Mouse (Mus musculus) thymus, adult 2 months (tissue): ENCODE data around the gene Flot2.

Source experiments
- CTCF ChIP-seq: fragments of 200-500 bp; IDR thresholded peaks from 2 replicates; pipeline ENCODE4 v1.5.1; 2012; ENCODE audit warnings: mild to moderate bottlenecking, control low read depth, low read length, moderate library complexity, borderline replicate concordance; ENCODE audit not compliant: control insufficient read depth, poor library complexity, insufficient read depth; ENCODE audit errors: extremely low read depth
- POLR2A ChIP-seq: fragments of 200-500 bp; IDR thresholded peaks from 2 replicates; pipeline ENCODE4 v1.6.1; 2012; ENCODE audit warnings: mild to moderate bottlenecking, low read length, control low read depth, moderate library complexity; ENCODE audit not compliant: control insufficient read depth, poor library complexity, insufficient read depth; ENCODE audit errors: extremely low read depth

DNA sequence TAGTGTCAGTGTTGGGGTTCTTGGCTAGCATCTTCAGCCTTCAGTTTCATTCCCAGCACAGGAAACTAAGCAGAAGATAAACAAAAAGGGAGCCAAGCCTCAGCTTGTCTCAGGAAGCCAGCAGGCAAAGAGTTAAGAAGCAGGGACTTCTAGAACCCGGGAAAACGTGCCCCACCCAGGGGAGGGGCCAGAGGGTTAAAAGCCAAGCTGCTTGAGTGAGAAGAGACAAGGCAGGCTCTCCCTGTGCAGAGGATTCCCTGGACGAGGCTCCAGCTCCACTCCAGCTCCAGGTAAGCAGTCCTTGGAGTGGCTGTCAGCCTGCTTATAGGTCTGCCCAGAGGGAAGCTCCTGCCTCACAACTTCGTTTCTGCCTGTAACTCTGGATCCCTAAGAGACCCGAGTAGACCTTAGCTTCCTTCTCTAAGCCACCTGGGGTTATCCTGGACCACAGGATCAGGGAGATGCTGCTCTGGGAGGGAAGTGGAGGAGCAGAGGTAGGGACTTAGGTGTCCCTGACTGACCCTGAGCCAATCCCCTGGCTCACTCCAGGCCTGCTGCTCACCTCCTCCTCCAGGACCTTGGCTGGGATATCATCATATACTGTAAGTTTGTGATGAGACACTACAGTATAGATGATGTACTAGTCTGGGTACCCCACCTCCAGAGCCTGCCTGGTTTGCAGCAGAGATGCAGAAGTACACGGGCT lies 34.8 kb downstream of the Flot2 start:
- TF ChIP-seq CTCF: no peak
- no peak for TF ChIP-seq POLR2A
